Mouse (Mus musculus) 3T3-L1 (cell line): ENCODE data around the gene Itga9.

Source experiments
- DNase-seq: peaks from one replicate; pipeline ENCODE4 v3.0.0-alpha.2; 2015; ENCODE audit warnings: low read depth, low spot score

The Itga9 gene

GRCm38 (mm10) chr9:118686166-118686961 is 79.9 kb downstream of the Itga9 start:
- no peak for DNase-seq

- no peak for DNase-seq
Observed at GRCm38 (mm10) chr9:118688248-118688647, 81.8 kb downstream of the Itga9 start.

GRCm38 (mm10) chr9:118688921-118689451 is 82.5 kb downstream of the Itga9 start:
- no peak for DNase-seq

GRCm38 (mm10) chr9:118693256-118693655 is 86.8 kb downstream of the Itga9 start:
- no peak for DNase-seq

- no peak for DNase-seq
Observed at GRCm38 (mm10) chr9:118694420-118694825, 87.9 kb downstream of the Itga9 start.

GRCm38 (mm10) chr9:118698191-118698590 is 91.7 kb downstream of the Itga9 start:
- no peak for DNase-seq

GRCm38 (mm10) chr9:118699716-118700115 is 93.2 kb downstream of the Itga9 start:
- DNase-seq = no peak

GRCm38 (mm10) chr9:118700889-118701288 is 94.4 kb downstream of the Itga9 start:
- DNase-seq = no peak

GRCm38 (mm10) chr9:118701791-118702190 is 95.3 kb downstream of the Itga9 start:
- DNase-seq = no peak

GRCm38 (mm10) chr9:118703146-118703545 is 96.7 kb downstream of the Itga9 start:
- DNase-seq = no peak

GRCm38 (mm10) chr9:118705381-118706074 is 99.0 kb downstream of the Itga9 start:
- no peak for DNase-seq

GRCm38 (mm10) chr9:118706176-118706975 is 99.9 kb downstream of the Itga9 start:
- DNase-seq = no peak

- DNase-seq = no peak
Observed at GRCm38 (mm10) chr9:118710625-118711024, 104.1 kb downstream of the Itga9 start.

GRCm38 (mm10) chr9:118711749-118712148 is 105.3 kb downstream of the Itga9 start:
- DNase-seq = no peak

GRCm38 (mm10) chr9:118713515-118713914 is 107.0 kb downstream of the Itga9 start:
- DNase-seq = no peak

- DNase-seq = no peak
Observed at GRCm38 (mm10) chr9:118714536-118714935, 108.0 kb downstream of the Itga9 start.

- no peak for DNase-seq
Observed at GRCm38 (mm10) chr9:118715971-118716628, 109.6 kb downstream of the Itga9 start.

GRCm38 (mm10) chr9:118717436-118717835 is 110.9 kb downstream of the Itga9 start:
- DNase-seq = no peak

- no peak for DNase-seq
Observed at GRCm38 (mm10) chr9:118718511-118718910, 112.0 kb downstream of the Itga9 start.

GRCm38 (mm10) chr9:118721056-118721455 is 114.6 kb downstream of the Itga9 start:
- no peak for DNase-seq

- DNase-seq = no peak
Observed at GRCm38 (mm10) chr9:118722789-118723325, 116.4 kb downstream of the Itga9 start.
